ENCODE assay signal across 1 mouse cellular context in genomic region chr8:119516674-119517073, GRCm38 (mm10).
TF ChIP-seq lines count a peak whose summit lies in the region.

No protein-coding gene starts in this region.

TF ChIP-seq in ES-E14, 5 proteins besides CTCF, POLR2A, EP300 and RAD21:
- no peak for TF ChIP-seq CHD2 (IDR thresholded peaks at IDR 0.05; ENCODE audit: low read depth, low read length)
- TF ChIP-seq MAFK (IDR thresholded peaks at IDR 0.05; ENCODE audit: insufficient read depth, low read depth, low read length), result no peak
- TF ChIP-seq HCFC1 (IDR thresholded peaks at IDR 0.05; ENCODE audit: borderline replicate concordance, insufficient read depth, low read length), result no peak
- TF ChIP-seq ZNF384 (IDR thresholded peaks at IDR 0.05; ENCODE audit: low read depth, low read length), result no peak
- TF ChIP-seq ZC3H11A (IDR thresholded peaks at IDR 0.05; ENCODE audit: borderline replicate concordance, low read depth, low read length), result no peak
